Mouse (Mus musculus): ENCODE results near the gene Rxfp1. TPM values are rescaled to one million over a fixed set of nuclear protein-coding genes. Genes with fewer than 3 reads are reported as not detected.

Rxfp1 gene
- polyA plus RNA-seq (2012), result not detected in 2 replicates

GRCm38 (mm10) chr3:79737780-79738179 lies at the start of gene Rxfp1:
Gene Rxfp1, minus strand, starts transcription at chr3:79737880.

GRCm38 (mm10) chr3:79629416-79629730 lies 108.3 kb downstream of the Rxfp1 start, which contains the start of gene Etfdh:
Gene Etfdh, minus strand, starts transcription at chr3:79629500.

GRCm38 (mm10) chr3:79628561-79629415 lies 108.9 kb downstream of the Rxfp1 start, which contains the start of gene 4930579G24Rik:
Gene 4930579G24Rik, plus strand, starts transcription at chr3:79629079.

Other genes starting within 250 kb of the Rxfp1 start
- 0.82 and 1.1 TPM in 2 replicates for gene Fnip2, start 170.1 kb downstream of the Rxfp1 start, polyA plus RNA-seq (2012)
- gene Ppid, start 146.5 kb downstream of the Rxfp1 start, polyA plus RNA-seq (2012), result 28.9 and 31.4 TPM in 2 replicates
- gene 4930579G24Rik, start 108.8 kb downstream of the Rxfp1 start, polyA plus RNA-seq (2012), result 2.5 and 2.8 TPM in 2 replicates
- 26.1 and 30.3 TPM in 2 replicates for gene Etfdh, start 108.4 kb downstream of the Rxfp1 start, polyA plus RNA-seq (2012)
- gene Tmem144, start 114.9 kb upstream of the Rxfp1 start, polyA plus RNA-seq (2012), result 0.04 and 0.13 TPM in 2 replicates
- 0.01 TPM in 1 of 2 replicates, not detected in the other for gene Fam198b, start 146.7 kb upstream of the Rxfp1 start, polyA plus RNA-seq (2012)